Mouse (Mus musculus) CH12.LX (cell line): Measurements from ENCODE around the gene Syt2. TPM values are rescaled to one million over a fixed set of nuclear protein-coding genes. Genes with fewer than 3 reads are reported as not detected.

ENCODE experiments used
- DNase-seq: peaks from one replicate; pipeline ENCODE4 v3.0.0-alpha.2; 2013; ENCODE audit errors: extremely low read depth
- H3K27ac ChIP-seq: 2 replicates; pipeline ENCODE4 v1.5.1; 2012; ENCODE audit warnings: low read depth, mild to moderate bottlenecking, control low read depth, moderate library complexity; ENCODE audit not compliant: insufficient read depth
- H3K27me3 ChIP-seq: replicated peaks from 2 replicates; pipeline ENCODE3; 2012; ENCODE audit warnings: inconsistent platforms
- H3K36me3 ChIP-seq, 2 experiments: replicated peaks in 1 of 2; 2 replicates each; pipeline versions ENCODE3 to v1.6.1; 2012; ENCODE audit warnings: inconsistent platforms in 1 of 2, low read length in 1 of 2, mild to moderate bottlenecking in 1 of 2, mixed read lengths in 1 of 2, moderate library complexity in 1 of 2; ENCODE audit not compliant: control insufficient read depth in 1 of 2, insufficient read depth in 1 of 2
- H3K4me1 ChIP-seq, 2 experiments: 2 replicates each; pipeline ENCODE4 v1.6.1; 2012; ENCODE audit warnings: inconsistent platforms in 1 of 2, moderate library complexity in 1 of 2; ENCODE audit not compliant: insufficient read depth in 2 of 2, control insufficient read depth in 1 of 2
- H3K4me2 ChIP-seq: 2 replicates; pipeline ENCODE4 v1.6.1; 2012; ENCODE audit warnings: low read depth, mild to moderate bottlenecking, control low read depth; ENCODE audit not compliant: poor library complexity, insufficient read depth, severe bottlenecking
- H3K4me3 ChIP-seq, 3 experiments: fragments of 150-350 bp in 1 of 3; sonication (generic) in 1 of 3; replicated peaks in 1 of 3; 2 replicates each; pipeline versions ENCODE3 to v1.5.1; 2011 to 2012; ENCODE audit warnings: low read depth in 2 of 3, low read length in 2 of 3, mild to moderate bottlenecking in 2 of 3, moderate library complexity in 2 of 3, control low read depth in 1 of 3, improper control_type of control experiment in 1 of 3, inconsistent platforms in 1 of 3, mixed read lengths in 1 of 3; ENCODE audit not compliant: poor library complexity in 1 of 3
- H3K79me2 ChIP-seq: replicated peaks from 2 replicates; pipeline ENCODE4 v1.6.1; 2012; ENCODE audit warnings: mild to moderate bottlenecking, moderate library complexity; ENCODE audit not compliant: control insufficient read depth, poor library complexity, insufficient read depth, severe bottlenecking; ENCODE audit errors: extremely low read depth
- H3K9ac ChIP-seq: 2 replicates; pipeline ENCODE4 v1.6.1; 2012; ENCODE audit warnings: low read depth, mild to moderate bottlenecking, control low read depth, moderate library complexity; ENCODE audit not compliant: insufficient read depth
- H3K9me3 ChIP-seq: replicated peaks from 2 replicates; pipeline ENCODE3; 2012; ENCODE audit warnings: low read length, inconsistent platforms, mixed read lengths
- CHD1 ChIP-seq: IDR thresholded peaks from 2 replicates; pipeline ENCODE4 v1.6.1; 2012; ENCODE audit warnings: low read depth, low read length, improper control_type of control experiment, inconsistent platforms
- CHD2 ChIP-seq: IDR thresholded peaks from 2 replicates; pipeline ENCODE4 v1.6.1; 2011; ENCODE audit warnings: low read length, improper control_type of control experiment
- CTCF ChIP-seq, 2 experiments: IDR thresholded peaks in 1 of 2; conservative IDR thresholded peaks in 1 of 2; 2 replicates each; pipeline ENCODE4 v1.5.1; 2011 to 2012; ENCODE audit warnings: low read depth in 2 of 2, low read length in 2 of 2, improper control_type of control experiment in 1 of 2, inconsistent platforms in 1 of 2, mild to moderate bottlenecking in 1 of 2, moderate library complexity in 1 of 2
- E2F4 ChIP-seq: IDR thresholded peaks from 2 replicates; pipeline ENCODE4 v1.6.1; 2011; ENCODE audit warnings: low read depth, low read length, improper control_type of control experiment; ENCODE audit not compliant: insufficient replicate concordance
- EP300 ChIP-seq: IDR thresholded peaks from 2 replicates; pipeline ENCODE4 v1.6.1; 2011; ENCODE audit warnings: low read length, improper control_type of control experiment
- ETS1 ChIP-seq: conservative IDR thresholded peaks from 2 replicates; pipeline ENCODE4 v1.6.1; 2012; ENCODE audit warnings: low read depth, mild to moderate bottlenecking, inconsistent platforms, low read length, improper control_type of control experiment, moderate library complexity
- GABPA ChIP-seq: IDR thresholded peaks from 2 replicates; pipeline ENCODE4 v1.6.1; 2012; ENCODE audit warnings: low read depth, low read length, improper control_type of control experiment, inconsistent platforms; ENCODE audit not compliant: insufficient replicate concordance
- IRF4 ChIP-seq: IDR thresholded peaks from 2 replicates; pipeline ENCODE4 v1.6.1; 2014; ENCODE audit warnings: low read depth, mild to moderate bottlenecking, inconsistent platforms, low read length, improper control_type of control experiment
- JUN ChIP-seq: IDR thresholded peaks from 2 replicates; pipeline ENCODE4 v1.6.1; 2011; ENCODE audit warnings: low read depth, mild to moderate bottlenecking, low read length, improper control_type of control experiment, moderate library complexity; ENCODE audit not compliant: insufficient read depth
- MAX ChIP-seq: IDR thresholded peaks from 2 replicates; pipeline ENCODE4 v1.6.1; 2011; ENCODE audit warnings: low read length, improper control_type of control experiment
- MAZ ChIP-seq: IDR thresholded peaks from 2 replicates; pipeline ENCODE4 v1.6.1; 2012; ENCODE audit warnings: low read depth, mild to moderate bottlenecking, inconsistent platforms, low read length, improper control_type of control experiment, moderate library complexity
- MEF2A ChIP-seq: IDR thresholded peaks from 2 replicates; pipeline ENCODE4 v1.6.1; 2014; ENCODE audit warnings: low read depth, mild to moderate bottlenecking, inconsistent platforms, low read length, improper control_type of control experiment, borderline replicate concordance
- NRF1 ChIP-seq: IDR thresholded peaks from 2 replicates; pipeline ENCODE4 v1.6.1; 2014; ENCODE audit warnings: low read depth, mild to moderate bottlenecking, inconsistent platforms, low read length, improper control_type of control experiment, moderate library complexity
- PAX5 ChIP-seq: IDR thresholded peaks from 2 replicates; pipeline ENCODE4 v1.6.1; 2012; ENCODE audit warnings: low read length, inconsistent platforms, mixed read lengths
- POLR2A ChIP-seq: IDR thresholded peaks from 2 replicates; pipeline ENCODE4 v1.6.1; 2011; ENCODE audit warnings: low read depth, mild to moderate bottlenecking, improper control_type of control experiment, low read length
- POLR2AphosphoS2 ChIP-seq: IDR thresholded peaks from 2 replicates; pipeline ENCODE4 v1.6.1; 2011; ENCODE audit warnings: low read depth, low read length, improper control_type of control experiment
- TCF12 ChIP-seq: IDR thresholded peaks from 2 replicates; pipeline ENCODE4 v1.6.1; 2014; ENCODE audit warnings: low read depth, mild to moderate bottlenecking, inconsistent platforms, low read length, improper control_type of control experiment
- USF1 ChIP-seq: IDR thresholded peaks from 2 replicates; pipeline ENCODE4 v1.6.1; 2014; ENCODE audit warnings: low read depth, mild to moderate bottlenecking, inconsistent platforms, low read length, improper control_type of control experiment
- ZC3H11A ChIP-seq: IDR thresholded peaks from 2 replicates; pipeline ENCODE4 v1.6.1; 2012; ENCODE audit warnings: low read depth, mild to moderate bottlenecking, inconsistent platforms, low read length, improper control_type of control experiment
- ZMIZ1 ChIP-seq: IDR thresholded peaks from 2 replicates; pipeline ENCODE4 v1.6.1; 2012; ENCODE audit warnings: low read depth, mild to moderate bottlenecking, inconsistent platforms, low read length, improper control_type of control experiment
- dilution Hi-C: fragments of 300-500 bp; cut with MboI; formaldehyde crosslinking; loops from 2 replicates; pipeline ENCODE4 v1.14.3; 2020; ENCODE audit warnings: low sequenced_read_pairs; ENCODE audit not compliant: extremely low pct_unique_long_range_greater_than_20kb, extremely low pct_ligation_motif_present
- in situ Hi-C: fragments of 300-500 bp; cut with MboI; formaldehyde crosslinking; loops from 3 replicates; pipeline ENCODE4 v1.14.3; 2019; ENCODE audit warnings: low sequenced_read_pairs, low pct_ligation_motif_present, low pct_unique_long_range_greater_than_20kb, mixed read lengths
- polyA plus RNA-seq: library from polyadenylated mRNA; unstranded; fragments of >175 nt; gene quantifications from 2 replicates; pipeline ENCODE4 v1.2.1, GENCODE M21; 2012; ENCODE audit warnings: low read depth; ENCODE audit not compliant: insufficient read length
- total RNA-seq, 2 experiments: library from RNA; depleted of rRNA; stranded (reverse); fragments of 300-350 nt in 1 of 2; fragments of >200 nt in 1 of 2; gene quantifications; 2 replicates each; pipeline ENCODE4 v1.2.3; 2012 to 2014

Syt2 gene
- total and polyA plus RNA-seq, 3 experiments, result not detected

DNA sequence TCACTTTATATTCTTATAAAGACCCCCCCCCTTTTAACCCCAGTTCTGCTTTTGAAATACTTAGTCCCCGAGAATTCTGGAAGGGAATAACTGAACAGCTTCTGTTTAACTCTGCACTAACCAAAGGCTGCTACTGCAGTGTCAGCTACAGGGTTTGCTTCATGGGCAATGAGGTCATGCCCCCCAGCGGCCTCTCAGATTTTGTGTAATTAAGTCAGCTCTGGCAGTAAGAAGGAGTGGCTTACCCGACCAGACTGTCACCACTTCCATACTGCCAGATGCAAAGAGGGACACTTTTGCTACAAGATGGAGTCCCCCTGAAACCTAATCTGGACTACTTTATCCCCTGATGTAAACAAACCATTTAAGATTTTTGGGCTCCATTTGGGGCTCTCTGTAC is 129.2 kb downstream of the Syt2 start:
- H3K27me3 ChIP-seq, result no peaks in the 10 kb centered on the region
- no peak overlapping the region for H3K4me2 ChIP-seq
- TF ChIP-seq MEF2A (no peak), ETS1 (no peak), ZMIZ1 (no peak), MAZ (no peak), USF1 (no peak), PAX5 (no peak), JUN (no peak), CHD1 (no peak), TCF12 (no peak), MAX (no peak), CTCF (conservative IDR thresholded peaks at IDR 0.05 in 1 of 2, IDR thresholded peaks at IDR 0.05 in 1 of 2; ENCODE audit: low read depth in 2 of 2, low read length in 2 of 2) (no peak), NRF1 (no peak), IRF4 (no peak), POLR2A (no peak), E2F4 (no peak)
- no peaks in the 10 kb centered on the region for H3K36me3 ChIP-seq
- no peak overlapping the region for H3K27ac ChIP-seq
- H3K4me3 ChIP-seq, result no peak overlapping the region
- H3K9me3 ChIP-seq, result no peaks in the 10 kb centered on the region
- no peak for DNase-seq
- in situ Hi-C loops, result no loop called here
- dilution Hi-C loops, result no loop called here
- no peaks in the 10 kb centered on the region for H3K79me2 ChIP-seq
- peaks cover 0 to 17% of the 10 kb centered on the region in 2 experiments; a peak in 3 of 4 replicates for H3K4me1 ChIP-seq
- H3K9ac ChIP-seq, result no peak overlapping the region

GRCm38 (mm10) chr1:134777201-134777885 is 130.9 kb downstream of the Syt2 start:
- Histone ChIP-seq H3K4me1 (peaks cover 0 to 6% of the 10 kb centered on the region in 2 experiments; a peak in 1 of 4 replicates), H3K9ac (no peak overlapping the region), H3K4me2 (no peak overlapping the region), H3K36me3 (no peaks in the 10 kb centered on the region), H3K27me3 (no peaks in the 10 kb centered on the region), H3K27ac (no peak overlapping the region), H3K4me3 (no peak overlapping the region), H3K79me2 (no peaks in the 10 kb centered on the region), H3K9me3 (no peaks in the 10 kb centered on the region)
- DNase-seq, result no peak
- dilution Hi-C loops (no loop called here), in situ Hi-C loops (no loop called here)
- TF ChIP-seq POLR2AphosphoS2 (no peak), ZC3H11A (no peak), CHD2 (no peak), EP300 (no peak), CHD1 (no peak), NRF1 (no peak), GABPA (no peak), JUN (no peak), CTCF (conservative IDR thresholded peaks at IDR 0.05 in 1 of 2, IDR thresholded peaks at IDR 0.05 in 1 of 2; ENCODE audit: low read depth in 2 of 2, low read length in 2 of 2) (no peak), TCF12 (no peak), E2F4 (no peak)
